Mouse (Mus musculus): ENCODE measurements around the gene Gm28230.

The Gm28230 gene

GRCm38 (mm10) chr2:74699664-74700545 lies 26.6 kb upstream of the Gm28230 start:
- peaks cover 40% of the 10 kb centered on the region for H3K4me1 ChIP-seq (replicated peaks; ENCODE audit: low read depth, low read length)
- H3K4me3 ChIP-seq (replicated peaks; ENCODE audit: low read length), result no peak overlapping the region
- no peaks in the 10 kb centered on the region for H3K9me3 ChIP-seq (ENCODE audit: low read length)
- H3K27me3 ChIP-seq (ENCODE audit: insufficient read depth, low read length), result peaks cover 96% of the 10 kb centered on the region
- TF ChIP-seq POU5F1 (IDR thresholded peaks at IDR 0.05; ENCODE audit: borderline replicate concordance, low read length) (no peak), CTCF (conservative IDR thresholded peaks at IDR 0.05; ENCODE audit: low read length) (no peak), NANOG (IDR thresholded peaks at IDR 0.05; ENCODE audit: borderline replicate concordance, low read length) (no peak)
- H3K36me3 ChIP-seq (ENCODE audit: insufficient read depth, low read length), result no peaks in the 10 kb centered on the region

- TF ChIP-seq POU5F1 (IDR thresholded peaks at IDR 0.05; ENCODE audit: borderline replicate concordance, low read length), result no peak
- TF ChIP-seq NANOG (IDR thresholded peaks at IDR 0.05; ENCODE audit: borderline replicate concordance, low read length), result no peak
- TF ChIP-seq CTCF (conservative IDR thresholded peaks at IDR 0.05; ENCODE audit: low read length), result no peak
- Histone ChIP-seq H3K4me3 (replicated peaks; ENCODE audit: low read length) (peak overlapping the region; percentile 13; the same call in 1 of the 2 replicates), H3K36me3 (ENCODE audit: insufficient read depth, low read length) (no peaks in the 10 kb centered on the region), H3K27me3 (ENCODE audit: insufficient read depth, low read length) (peaks cover 90% of the 10 kb centered on the region), H3K4me1 (replicated peaks; ENCODE audit: low read depth, low read length) (peaks cover 40% of the 10 kb centered on the region), H3K9me3 (ENCODE audit: low read length) (no peaks in the 10 kb centered on the region)
Observed at GRCm38 (mm10) chr2:74700546-74701112, 25.9 kb upstream of the Gm28230 start.

- peaks cover 89% of the 10 kb centered on the region for H3K27me3 ChIP-seq (ENCODE audit: insufficient read depth, low read length)
Observed at GRCm38 (mm10) chr2:74701949-74702819, 24.3 kb upstream of the Gm28230 start.

GRCm38 (mm10) chr2:74702820-74703219 lies 23.7 kb upstream of the Gm28230 start:
- H3K4me3 ChIP-seq (replicated peaks; ENCODE audit: low read length), result no peak overlapping the region
- H3K27me3 ChIP-seq (ENCODE audit: insufficient read depth, low read length), result peaks cover 89% of the 10 kb centered on the region
- peaks cover 41% of the 10 kb centered on the region for H3K4me1 ChIP-seq (replicated peaks; ENCODE audit: low read depth, low read length)
- no peaks in the 10 kb centered on the region for H3K36me3 ChIP-seq (ENCODE audit: insufficient read depth, low read length)
- no peak for TF ChIP-seq NANOG (IDR thresholded peaks at IDR 0.05; ENCODE audit: borderline replicate concordance, low read length)
- no peak for TF ChIP-seq CTCF (conservative IDR thresholded peaks at IDR 0.05; ENCODE audit: low read length)
- TF ChIP-seq POU5F1 (IDR thresholded peaks at IDR 0.05; ENCODE audit: borderline replicate concordance, low read length), result no peak
- no peaks in the 10 kb centered on the region for H3K9me3 ChIP-seq (ENCODE audit: low read length)

More at GRCm38 (mm10) chr2:74701949-74702819, 24.3 kb upstream of the Gm28230 start:
- H3K4me3 ChIP-seq (replicated peaks; ENCODE audit: low read length), result no peak overlapping the region
- no peak for TF ChIP-seq POU5F1 (IDR thresholded peaks at IDR 0.05; ENCODE audit: borderline replicate concordance, low read length)
- TF ChIP-seq CTCF (conservative IDR thresholded peaks at IDR 0.05; ENCODE audit: low read length), result peak; percentile 91
- H3K9me3 ChIP-seq (ENCODE audit: low read length), result no peaks in the 10 kb centered on the region
- peaks cover 41% of the 10 kb centered on the region for H3K4me1 ChIP-seq (replicated peaks; ENCODE audit: low read depth, low read length)
- H3K36me3 ChIP-seq (ENCODE audit: insufficient read depth, low read length), result no peaks in the 10 kb centered on the region

GRCm38 (mm10) chr2:74703317-74703716 lies 23.2 kb upstream of the Gm28230 start:
- no peak for TF ChIP-seq NANOG (IDR thresholded peaks at IDR 0.05; ENCODE audit: borderline replicate concordance, low read length)
- no peak for TF ChIP-seq POU5F1 (IDR thresholded peaks at IDR 0.05; ENCODE audit: borderline replicate concordance, low read length)
- TF ChIP-seq CTCF (conservative IDR thresholded peaks at IDR 0.05; ENCODE audit: low read length), result no peak
- peaks cover 89% of the 10 kb centered on the region for H3K27me3 ChIP-seq (ENCODE audit: insufficient read depth, low read length)
- no peaks in the 10 kb centered on the region for H3K9me3 ChIP-seq (ENCODE audit: low read length)
- no peaks in the 10 kb centered on the region for H3K36me3 ChIP-seq (ENCODE audit: insufficient read depth, low read length)
- peaks cover 41% of the 10 kb centered on the region for H3K4me1 ChIP-seq (replicated peaks; ENCODE audit: low read depth, low read length)
- H3K4me3 ChIP-seq (replicated peaks; ENCODE audit: low read length), result no peak overlapping the region

- peaks cover 36% of the 10 kb centered on the region for H3K4me1 ChIP-seq (replicated peaks; ENCODE audit: low read depth, low read length)
- no peaks in the 10 kb centered on the region for H3K9me3 ChIP-seq (ENCODE audit: low read length)
- H3K4me3 ChIP-seq (replicated peaks; ENCODE audit: low read length), result peak overlapping the region; percentile 70; the same call in 1 of the 2 replicates
- TF ChIP-seq NANOG (IDR thresholded peaks at IDR 0.05; ENCODE audit: borderline replicate concordance, low read length) (no peak), CTCF (conservative IDR thresholded peaks at IDR 0.05; ENCODE audit: low read length) (no peak), POU5F1 (IDR thresholded peaks at IDR 0.05; ENCODE audit: borderline replicate concordance, low read length) (no peak)
- no peaks in the 10 kb centered on the region for H3K36me3 ChIP-seq (ENCODE audit: insufficient read depth, low read length)
- H3K27me3 ChIP-seq (ENCODE audit: insufficient read depth, low read length), result peaks cover 89% of the 10 kb centered on the region
Observed at GRCm38 (mm10) chr2:74703720-74704392, 22.7 kb upstream of the Gm28230 start.

GRCm38 (mm10) chr2:74704393-74704998 lies 22.0 kb upstream of the Gm28230 start, which contains the start of gene Hoxd8:
Gene Hoxd8 (plus strand): TSS chr2:74704615.
- Histone ChIP-seq H3K4me3 (replicated peaks; ENCODE audit: low read length) (peak within 1 kb of the TSS; percentile 70), H3K36me3 (ENCODE audit: insufficient read depth, low read length) (no peaks in the 10 kb centered on the region), H3K27me3 (ENCODE audit: insufficient read depth, low read length) (peaks cover 89% of the 10 kb centered on the region), H3K4me1 (replicated peaks; ENCODE audit: low read depth, low read length) (peaks cover 29% of the 10 kb centered on the region), H3K9me3 (ENCODE audit: low read length) (no peaks in the 10 kb centered on the region)
- TF ChIP-seq POU5F1 (IDR thresholded peaks at IDR 0.05; ENCODE audit: borderline replicate concordance, low read length) (no peak), NANOG (IDR thresholded peaks at IDR 0.05; ENCODE audit: borderline replicate concordance, low read length) (no peak), CTCF (conservative IDR thresholded peaks at IDR 0.05; ENCODE audit: low read length) (no peak)

All from E14TG2a.4 (cell line).